Mouse (Mus musculus) 3134 (cell line): ENCODE measurements at regions not wholly inside any gene's neighbourhood (a gene's known extent, or its start where the extent isn't known, plus 50 kb on each side); places are given as distances from the start of the nearest gene placed in this dataset.
A peak's percentile ranks its signal among the peaks of the same experiment; 100 is the strongest.

ENCODE experiments used
- DNase-seq: peaks from one replicate; pipeline ENCODE4 v3.0.0-alpha.2; 2011; ENCODE audit warnings: low spot score; ENCODE audit not compliant: insufficient read length; ENCODE audit errors: extremely low read depth

DNA sequence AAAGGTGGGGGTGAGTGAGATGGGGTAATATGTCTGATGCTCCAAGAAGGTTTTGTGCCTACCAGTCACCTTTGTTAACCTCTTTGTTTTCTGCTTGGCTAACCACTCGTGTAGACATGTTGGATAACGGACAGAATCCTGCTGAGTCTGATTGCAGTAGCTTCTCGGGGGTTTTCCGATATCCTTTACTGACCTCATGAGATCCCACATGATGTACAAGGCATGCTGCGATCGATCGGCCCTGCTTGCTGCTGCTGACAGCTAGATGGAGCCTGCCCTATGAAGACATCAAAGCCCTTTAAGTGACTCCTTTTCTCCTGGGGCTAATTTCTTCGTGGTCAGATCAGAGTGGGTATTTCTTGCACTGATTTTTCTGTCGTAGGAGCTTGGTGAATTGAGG lies 591.6 kb downstream of the Tmem132b start:
- no peak for DNase-seq

DNA sequence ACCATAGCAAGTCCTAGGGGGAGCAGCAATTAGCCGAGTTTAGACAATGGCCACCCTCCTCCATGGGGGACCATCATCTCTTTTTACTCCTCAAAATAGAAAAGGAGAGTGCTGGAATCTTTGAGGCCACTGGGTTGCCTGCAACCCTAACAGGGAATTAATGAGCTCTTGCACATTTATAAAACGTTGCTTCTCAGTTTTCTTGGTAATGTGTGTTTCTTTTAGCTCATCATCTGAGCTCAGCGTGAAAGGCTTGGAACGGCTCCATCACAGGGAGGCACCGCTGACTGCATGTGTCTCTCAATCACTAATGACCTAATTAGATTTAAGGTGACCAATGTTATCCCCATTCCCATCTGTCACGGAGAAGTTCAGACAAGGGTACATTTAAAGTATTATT lies 595.9 kb downstream of the Tmem132b start:
- DNase-seq: no peak

DNA sequence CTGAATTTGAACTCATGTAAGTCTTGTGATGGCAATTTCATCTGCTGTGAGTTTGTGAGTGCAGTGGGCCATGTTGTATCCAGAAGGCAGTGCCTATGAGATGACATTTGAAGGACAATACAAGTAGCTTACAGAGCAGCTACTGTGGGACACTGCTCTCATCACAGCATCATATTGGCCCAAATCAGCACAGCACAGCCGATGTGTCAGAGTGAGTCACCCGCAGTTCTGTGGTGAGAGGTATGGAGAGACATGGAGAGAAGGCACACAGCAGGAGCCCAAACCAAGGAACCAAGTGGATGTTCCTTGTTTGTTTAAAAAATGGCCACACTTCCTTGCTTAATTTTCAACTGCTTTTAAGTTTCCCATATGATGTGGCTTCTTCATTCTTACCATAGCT lies 617.3 kb downstream of the Tmem132b start:
- no peak for DNase-seq

DNA sequence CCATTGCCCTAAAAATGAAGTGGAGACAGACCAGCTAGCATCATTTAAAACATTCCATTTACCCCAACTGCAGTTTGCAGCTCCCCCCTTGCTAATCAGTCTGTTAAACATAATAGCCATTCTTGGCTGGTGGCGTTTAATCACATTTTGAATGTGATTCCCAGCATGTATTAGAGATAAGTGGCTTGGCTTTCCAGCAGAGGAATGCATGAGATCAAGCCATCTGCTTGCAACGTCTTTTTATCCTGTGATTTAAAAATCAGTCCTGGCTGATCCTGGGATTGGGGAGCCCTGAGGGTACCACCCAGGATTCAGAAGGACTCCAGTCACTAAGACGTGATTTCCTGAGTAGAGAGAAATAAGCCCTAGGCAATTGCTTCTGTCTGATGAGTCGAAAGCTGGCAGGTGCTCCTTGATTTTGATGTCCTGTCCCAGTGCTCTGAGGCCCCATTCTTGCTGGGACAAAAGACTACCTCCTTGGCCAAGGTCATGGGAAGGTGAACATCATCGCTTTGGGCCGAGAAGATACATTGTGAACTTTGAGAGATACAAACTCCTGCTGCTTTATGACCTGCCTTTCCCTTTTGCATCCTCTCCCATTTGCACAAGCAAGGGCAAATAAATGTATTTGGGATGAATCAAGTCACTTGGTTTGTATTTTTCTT lies 623.8 kb downstream of the Tmem132b start:
- no peak for DNase-seq

DNA sequence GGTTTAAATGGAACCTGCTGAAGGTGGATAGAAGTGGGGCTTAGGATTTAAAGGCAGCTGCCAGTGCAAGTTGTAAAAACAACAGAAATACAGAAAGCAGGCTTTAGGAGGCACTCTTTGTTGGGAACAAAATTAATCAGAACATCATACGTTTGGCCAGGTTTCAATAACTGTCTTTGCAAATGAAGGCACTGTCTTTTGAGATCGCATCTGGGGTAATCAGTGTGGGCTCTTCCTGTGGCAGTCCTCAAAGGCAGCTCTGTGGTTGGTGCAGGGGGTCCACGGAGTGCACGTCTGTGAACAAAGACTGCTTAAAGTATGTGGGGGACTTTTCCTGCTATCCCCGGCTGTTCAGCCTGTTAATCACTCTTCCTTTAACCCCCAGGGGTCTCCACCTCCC lies 654.5 kb downstream of the Tmem132b start:
- no peak for DNase-seq

DNA sequence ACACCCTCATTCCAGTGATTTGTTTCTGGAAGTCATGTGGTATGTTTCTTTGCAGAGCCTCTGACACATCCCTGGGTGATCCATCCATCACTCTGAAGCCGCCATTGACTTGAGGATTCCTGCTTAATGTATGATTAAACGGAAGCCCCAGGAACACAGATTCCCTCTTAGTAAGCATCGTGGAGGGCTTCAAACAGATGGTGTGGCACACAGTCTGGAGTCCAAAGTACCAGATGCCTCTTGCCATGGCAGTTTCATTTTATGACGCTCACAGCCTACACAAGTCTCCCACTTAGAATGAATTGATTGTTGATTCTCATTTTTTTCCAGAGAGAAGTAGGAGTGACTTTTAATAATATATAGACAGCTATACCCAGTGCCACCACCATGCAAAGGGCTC lies 668.3 kb downstream of the Tmem132b start:
- no peak for DNase-seq

DNA sequence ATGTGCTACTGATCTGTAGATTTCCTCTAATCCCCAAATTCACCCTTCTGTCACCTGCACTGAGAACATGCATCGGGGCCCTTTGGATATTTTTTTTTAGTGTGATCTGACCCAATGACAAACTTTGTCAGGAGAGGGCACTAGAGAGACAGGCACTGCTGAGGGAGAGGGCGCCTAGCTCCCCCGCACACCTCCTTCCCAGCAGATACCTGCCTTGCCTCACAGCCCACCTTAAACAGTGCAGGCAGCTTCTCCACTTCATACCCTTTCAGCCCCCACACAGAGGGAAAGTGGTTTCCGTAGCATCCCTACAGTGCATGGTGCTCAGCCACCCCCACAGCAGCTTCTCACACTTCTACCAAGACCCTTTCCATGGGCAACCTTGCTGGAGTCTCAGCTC lies 670.0 kb downstream of the Tmem132b start:
- no peak for DNase-seq

DNA sequence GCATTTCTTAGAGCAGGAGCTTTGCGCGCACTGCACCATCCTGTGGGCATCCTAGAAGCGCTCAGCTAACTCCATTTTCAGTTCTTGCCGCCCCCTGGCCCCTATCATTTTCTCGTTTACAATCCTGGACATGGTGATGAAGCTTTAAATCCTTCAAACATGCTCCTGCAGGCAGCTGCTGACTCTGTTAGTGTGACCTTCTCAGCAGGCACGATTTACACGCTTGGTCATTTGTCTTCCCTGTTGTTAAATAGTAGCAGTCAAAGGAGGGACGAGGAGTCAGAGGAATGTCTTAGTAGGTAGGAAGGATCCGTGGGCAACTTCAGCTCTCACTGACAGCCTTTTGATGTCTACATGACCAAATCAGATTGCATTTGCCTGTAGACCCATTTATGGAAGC lies 670.4 kb downstream of the Tmem132b start:
- no peak for DNase-seq

DNA sequence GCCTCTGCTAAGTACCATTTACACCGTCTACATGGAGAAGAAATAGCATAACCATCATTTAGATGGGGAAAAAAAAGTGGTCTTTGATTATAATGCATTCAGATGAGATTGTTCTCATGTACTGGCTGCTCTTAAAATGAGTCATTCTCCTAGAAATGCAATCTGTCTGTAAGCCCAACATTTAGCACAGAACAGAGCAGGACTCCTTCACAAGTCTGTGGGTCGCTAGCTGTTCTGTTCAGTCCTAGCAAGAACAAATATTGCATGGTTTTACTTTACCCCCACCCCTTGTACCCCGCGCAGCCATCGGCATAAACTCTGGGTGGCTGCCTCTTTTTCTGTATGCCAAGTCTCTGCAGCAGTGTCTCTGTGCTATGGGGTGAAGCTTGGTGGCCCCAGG lies 685.4 kb downstream of the Tmem132b start:
- DNase-seq: no peak

DNA sequence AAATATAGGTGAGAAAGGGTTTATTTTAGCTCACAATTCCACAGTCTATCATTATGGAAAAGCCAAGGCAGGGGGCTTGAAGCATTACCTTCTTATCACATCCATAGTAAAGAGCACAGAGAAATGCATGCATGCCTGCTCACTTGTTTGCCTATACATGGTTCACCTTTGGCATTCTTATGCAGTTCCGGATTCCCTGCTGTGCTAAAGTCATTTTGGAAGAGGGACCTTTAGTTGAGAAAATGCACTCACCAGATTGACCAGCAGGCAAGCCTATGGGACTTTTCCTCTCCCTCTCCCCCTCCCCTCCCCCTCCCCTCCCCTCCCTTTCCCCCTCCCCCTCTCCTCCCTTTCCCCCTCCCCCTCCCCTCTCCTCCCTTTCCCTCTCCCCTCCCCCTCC lies 686.2 kb downstream of the Tmem132b start:
- DNase-seq: no peak

DNA sequence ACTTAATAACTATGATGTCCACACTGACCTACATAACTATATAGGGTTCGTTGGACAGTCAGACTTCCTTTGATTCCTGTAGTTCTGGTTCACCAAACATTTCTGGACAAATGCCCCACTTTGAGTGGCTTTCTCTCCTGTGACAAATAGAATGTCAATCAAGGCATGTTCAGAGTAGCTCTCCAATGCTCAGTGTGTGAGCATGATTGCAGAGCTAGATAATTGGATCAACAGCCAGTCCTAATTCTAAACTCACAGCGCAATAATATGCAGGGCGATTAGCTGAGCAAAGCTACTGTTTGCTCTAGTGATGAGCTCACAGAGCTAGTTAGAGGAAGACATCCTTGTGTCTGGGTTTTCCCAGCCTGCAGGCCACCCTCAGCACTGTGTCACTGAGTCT lies 692.1 kb downstream of the Tmem132b start:
- no peak for DNase-seq

DNA sequence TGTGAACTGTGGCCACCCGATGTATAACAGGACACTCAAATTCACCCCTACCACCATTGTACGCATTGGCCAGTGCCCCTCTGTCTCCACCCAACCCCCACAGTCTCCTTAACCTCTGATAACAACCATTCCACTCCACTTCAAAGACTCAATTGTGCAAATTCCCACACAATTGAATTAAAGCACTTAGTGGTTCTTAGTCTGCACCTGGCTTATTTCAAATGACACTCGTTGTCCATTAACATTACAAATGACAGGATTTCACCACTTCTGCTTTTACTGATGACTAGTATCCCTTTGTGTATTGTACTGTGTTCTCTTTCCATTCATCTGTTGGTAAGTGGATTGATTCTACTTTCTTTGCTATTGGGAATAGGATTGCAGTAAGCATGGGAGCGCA lies 699.2 kb downstream of the Tmem132b start:
- DNase-seq: no peak

DNA sequence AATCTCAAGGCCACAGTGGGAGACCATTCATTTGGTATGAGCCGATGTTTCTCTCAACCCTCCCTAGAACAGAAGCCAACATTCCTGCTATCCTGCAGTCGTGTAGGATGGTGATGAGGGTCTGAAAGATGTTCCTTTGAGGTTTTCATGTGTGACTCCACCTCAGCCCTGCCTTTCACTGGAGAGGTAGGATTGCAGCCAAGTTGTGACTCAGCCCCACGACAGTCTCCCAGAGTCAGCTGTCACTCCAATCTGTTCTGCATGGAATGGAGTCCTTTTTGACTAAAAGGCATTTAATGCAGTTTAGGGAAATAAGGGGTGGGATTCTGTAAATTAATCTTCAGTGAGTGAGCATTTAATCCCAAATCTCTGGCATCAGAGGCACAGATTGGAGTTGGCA lies 706.5 kb downstream of the Tmem132b start:
- no peak for DNase-seq

DNA sequence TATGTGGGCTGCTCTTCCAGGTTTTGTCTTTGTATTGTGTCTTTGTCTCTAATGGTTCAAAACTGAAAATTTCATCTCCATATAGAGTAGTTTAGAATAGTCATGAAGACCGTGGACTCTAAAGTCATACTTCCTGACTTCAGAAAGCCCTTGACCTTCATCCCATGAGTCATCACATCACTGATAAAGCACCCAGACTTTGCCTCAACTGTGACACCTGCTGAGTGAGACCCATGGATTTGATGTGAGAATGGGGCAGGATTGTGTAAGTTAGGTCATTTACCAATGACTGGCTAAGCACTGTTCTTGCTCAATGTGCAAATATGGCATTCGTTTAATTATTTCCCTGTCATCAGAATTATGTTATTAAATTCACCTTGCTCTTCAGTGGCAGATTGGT lies 714.2 kb downstream of the Tmem132b start:
- no peak for DNase-seq

DNA sequence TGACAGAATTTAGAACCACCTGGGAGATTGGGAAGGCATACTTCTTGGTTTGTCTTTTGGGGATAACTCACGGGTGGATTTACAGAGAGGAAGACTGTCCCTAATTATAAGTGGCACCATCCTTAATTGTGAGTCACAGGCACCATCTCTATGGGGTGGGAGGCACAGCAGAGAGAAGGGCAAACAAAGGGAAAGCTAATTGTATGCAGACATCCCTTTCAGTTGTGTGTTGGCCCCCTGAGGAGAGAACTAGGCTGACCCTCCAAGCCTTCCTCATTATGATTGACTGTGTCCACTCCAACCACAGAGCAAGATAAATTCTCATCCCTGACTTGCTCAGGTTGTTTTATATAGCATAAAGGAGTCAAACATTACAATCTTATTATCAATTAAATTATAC lies 718.8 kb downstream of the Tmem132b start:
- no peak for DNase-seq

DNA sequence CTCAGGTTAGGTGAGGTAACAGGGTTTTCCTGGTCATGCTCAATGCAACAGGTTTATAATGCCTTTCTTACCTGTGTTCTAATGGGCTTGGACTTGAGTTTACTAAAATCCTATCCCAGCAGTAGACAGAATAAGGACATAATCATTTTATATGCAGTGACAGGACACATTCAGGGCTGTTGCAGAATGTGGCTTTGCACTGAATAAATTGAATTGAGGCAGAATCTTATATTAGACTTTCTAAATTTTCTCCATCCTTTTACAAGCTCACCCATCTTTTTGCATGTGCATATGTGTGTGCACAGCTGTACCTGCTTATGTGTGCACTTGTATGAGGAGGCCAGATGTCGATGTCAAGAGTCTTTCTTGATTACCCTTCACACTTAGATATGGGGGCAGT lies 723.1 kb downstream of the Tmem132b start:
- DNase-seq: no peak

DNA sequence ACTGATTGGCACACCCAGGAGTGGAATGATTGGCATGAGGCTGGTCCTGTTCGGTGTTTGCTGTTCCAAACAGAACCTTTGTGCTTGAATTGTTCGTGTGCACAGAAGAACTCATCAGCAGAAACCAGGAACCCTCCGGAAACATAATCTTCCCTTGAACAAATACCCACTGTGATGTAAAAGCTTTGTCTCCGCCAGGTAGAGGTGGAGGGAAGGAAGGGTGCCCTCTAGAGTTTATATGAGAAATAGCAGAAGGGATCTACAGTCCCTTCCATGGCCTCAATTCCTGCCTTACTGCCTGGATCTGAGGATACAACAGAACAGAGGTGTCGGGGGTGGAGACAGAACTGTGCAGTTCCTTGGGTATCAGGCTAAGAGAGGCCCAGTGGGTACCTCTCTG lies 726.3 kb downstream of the Tmem132b start:
- no peak for DNase-seq

DNA sequence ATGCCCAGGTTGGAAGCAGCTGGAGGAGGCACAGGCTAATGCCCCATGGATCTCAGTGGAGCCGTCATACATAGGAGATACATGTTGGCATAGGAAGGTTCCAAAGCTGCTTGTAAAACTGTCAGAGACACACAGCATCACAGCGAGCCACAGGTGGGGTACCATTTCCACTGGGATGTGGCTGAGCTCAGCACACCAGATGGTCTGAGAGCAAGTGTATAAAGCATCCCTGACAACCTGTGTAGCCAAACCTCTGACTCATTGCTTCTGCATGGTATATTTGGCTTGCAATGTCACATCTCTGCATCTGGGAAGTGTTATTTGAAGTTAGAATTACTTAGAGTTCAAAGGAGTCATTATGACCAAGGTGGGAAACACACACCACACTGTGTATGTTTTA lies 734.9 kb downstream of the Tmem132b start:
- DNase-seq: no peak

DNA sequence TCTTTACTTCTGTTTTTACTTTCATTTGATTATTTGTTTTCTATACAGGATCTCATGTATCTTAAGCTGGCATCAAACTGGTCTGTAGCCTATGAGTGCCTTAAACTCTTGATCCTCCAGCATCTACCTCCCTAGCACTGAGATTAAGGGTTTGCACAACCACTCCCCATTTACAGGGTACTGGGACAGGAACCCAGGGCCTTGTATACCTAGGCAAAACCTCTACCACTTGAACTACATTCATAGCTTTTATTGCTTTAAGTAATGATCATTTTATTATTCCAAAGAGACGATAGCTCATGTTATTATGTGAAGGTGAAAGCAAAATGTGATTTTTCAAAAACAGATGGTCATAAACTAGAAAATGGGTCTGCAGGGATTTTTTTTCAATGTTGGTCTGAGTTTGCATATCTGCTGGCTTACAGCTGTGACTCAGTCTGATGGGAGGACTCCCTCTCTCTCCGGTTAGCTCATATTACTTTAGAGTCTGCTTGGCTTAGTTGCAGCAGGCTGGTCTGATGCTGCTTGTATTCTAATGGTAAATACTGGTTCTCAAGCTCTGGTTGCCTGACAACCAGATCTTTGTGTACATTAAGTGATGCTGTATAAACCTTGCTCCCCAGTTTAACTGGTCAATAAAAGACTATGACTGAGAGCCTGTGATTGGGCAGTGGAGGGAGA lies 735.5 kb downstream of the Tmem132b start:
- DNase-seq: no peak

DNA sequence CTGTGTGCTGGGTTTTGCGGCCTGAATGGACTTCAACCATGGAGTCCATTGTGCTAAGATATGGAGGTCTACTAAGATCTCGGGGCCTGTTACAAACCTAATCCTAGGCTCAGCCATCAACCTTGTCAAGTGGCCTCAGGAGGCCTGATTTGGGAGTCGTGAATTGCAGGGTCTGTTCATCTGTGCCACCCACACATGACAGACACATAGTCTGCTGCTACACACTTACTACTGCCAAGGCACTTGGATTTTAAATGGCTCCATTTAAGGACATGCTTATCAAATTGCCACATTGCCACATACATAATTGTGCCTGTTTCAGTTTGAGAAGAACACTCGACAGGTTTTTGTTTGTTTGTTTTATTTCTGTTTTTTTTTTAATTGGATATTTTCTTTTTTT lies 737.0 kb downstream of the Tmem132b start:
- no peak for DNase-seq

DNA sequence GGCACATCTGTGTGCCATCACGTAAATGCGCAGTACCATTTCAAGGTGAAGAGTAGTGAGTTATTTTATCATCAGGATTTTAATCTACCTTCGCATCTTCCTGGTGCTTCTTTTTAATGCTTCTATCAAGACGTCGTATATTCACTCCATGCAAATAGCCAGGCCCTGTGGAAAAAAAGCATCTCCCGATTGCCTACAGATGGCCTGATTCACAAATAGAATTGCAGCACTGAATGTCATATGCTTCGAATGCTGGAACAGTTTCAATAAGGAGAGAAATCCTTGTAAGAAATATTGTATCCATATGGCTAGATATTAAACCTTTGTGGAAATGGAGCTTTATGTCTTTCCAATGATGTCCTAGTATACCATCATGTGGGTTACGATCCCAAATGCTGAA lies 742.7 kb downstream of the Tmem132b start:
- no peak for DNase-seq

DNA sequence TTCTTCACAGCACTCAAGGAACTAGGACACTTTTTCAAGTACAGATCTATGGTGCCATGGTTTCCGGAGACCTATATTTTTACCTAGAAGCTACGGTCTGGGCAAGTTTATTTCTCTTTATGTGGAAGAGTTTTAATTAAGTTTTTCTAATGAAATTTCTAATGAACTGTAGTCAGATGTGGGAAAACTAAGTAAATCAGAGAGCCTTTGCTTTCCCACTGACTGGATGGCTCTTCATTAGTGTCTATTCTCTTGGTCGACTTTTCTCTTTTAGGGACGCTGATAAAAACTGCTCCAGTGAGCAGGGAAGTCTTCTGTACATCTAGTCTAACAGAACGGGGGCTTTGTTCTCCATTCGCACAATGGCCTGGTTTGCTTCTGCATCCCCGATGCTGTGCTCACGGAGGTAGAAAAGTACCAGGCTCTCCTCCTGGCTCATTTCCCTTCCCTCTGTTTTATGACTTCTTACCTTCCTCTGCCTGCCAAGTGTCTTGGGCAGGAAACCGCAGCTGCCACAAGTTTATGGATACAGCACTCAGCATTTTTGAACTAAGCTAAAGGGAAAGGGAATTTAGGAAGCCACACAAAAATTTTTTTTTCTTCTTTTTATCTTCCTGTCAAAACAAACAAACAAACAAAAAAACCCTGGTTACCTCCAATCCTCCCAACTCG lies 749.6 kb downstream of the Tmem132b start:
- peak; percentile 14 for DNase-seq
